Mouse (Mus musculus) hindbrain, embryonic 10.5 days (tissue): ENCODE measurements around the gene Kirrel2. TPM values are rescaled to one million over a fixed set of nuclear protein-coding genes. Genes with fewer than 3 reads are reported as not detected.

Source experiments
- polyA plus RNA-seq: library from polyadenylated mRNA; unstranded; fragments of >200 nt; fragmentation: Nextera tagmentation; extraction: Ambion mirVana; gene quantifications from 2 replicates; pipeline ENCODE4 v1.2.1, GENCODE M21; 2016

The Kirrel2 gene
- polyA plus RNA-seq, 1 experiment from 2014 or later, result 35.0 TPM

Other genes starting within 250 kb of the Kirrel2 start
- 167 and 177 TPM in 2 replicates for gene Polr2i, start 225.7 kb downstream of the Kirrel2 start, polyA plus RNA-seq
- gene Tbcb, start 225.4 kb downstream of the Kirrel2 start, polyA plus RNA-seq, result 276 and 312 TPM in 2 replicates
- gene Ovol3, start 222.0 kb downstream of the Kirrel2 start, polyA plus RNA-seq, result not detected in 2 replicates
- 0.25 and 0.50 TPM in 2 replicates for gene Thap8, start 177.6 kb downstream of the Kirrel2 start, polyA plus RNA-seq
- 16.6 and 19.8 TPM in 2 replicates for gene Wdr62, start 177.3 kb downstream of the Kirrel2 start, polyA plus RNA-seq
- 53.4 and 82.3 TPM in 2 replicates for gene Clip3, start 166.0 kb downstream of the Kirrel2 start, polyA plus RNA-seq
- gene Alkbh6, start 149.0 kb downstream of the Kirrel2 start, polyA plus RNA-seq, result 93.6 and 117 TPM in 2 replicates
- 26.8 and 28.1 TPM in 2 replicates for gene Syne4, start 142.9 kb downstream of the Kirrel2 start, polyA plus RNA-seq
- gene E130208F15Rik, start 135.9 kb downstream of the Kirrel2 start, polyA plus RNA-seq, result 1.6 and 3.7 TPM in 2 replicates
- gene Sdhaf1, start 133.8 kb downstream of the Kirrel2 start, polyA plus RNA-seq, result 19.6 and 23.1 TPM in 2 replicates
- 5.5 and 7.8 TPM in 2 replicates for gene Lrfn3, start 94.9 kb downstream of the Kirrel2 start, polyA plus RNA-seq
- 16.9 and 27.9 TPM in 2 replicates for gene Tyrobp, start 43.9 kb downstream of the Kirrel2 start, polyA plus RNA-seq
- gene Hcst, start 37.8 kb downstream of the Kirrel2 start, polyA plus RNA-seq, result 0.55 and 0.57 TPM in 2 replicates
- 1.5 and 1.7 TPM in 2 replicates for gene Nfkbid, start 36.0 kb downstream of the Kirrel2 start, polyA plus RNA-seq
- gene Aplp1, start 12.2 kb downstream of the Kirrel2 start, polyA plus RNA-seq, result 69.7 and 184 TPM in 2 replicates
- gene Nphs1, start 625 bp upstream of the Kirrel2 start, polyA plus RNA-seq, result 1.7 and 4.2 TPM in 2 replicates
- gene Prodh2, start 35.9 kb upstream of the Kirrel2 start, polyA plus RNA-seq, result 0.40 TPM in 1 of 2 replicates, not detected in the other
- 40.1 and 79.4 TPM in 2 replicates for gene Arhgap33, start 77.4 kb upstream of the Kirrel2 start, polyA plus RNA-seq
- gene Hspb6, start 94.5 kb upstream of the Kirrel2 start, polyA plus RNA-seq, result 4.1 and 5.3 TPM in 2 replicates
- 13.8 and 15.1 TPM in 2 replicates for gene Proser3, start 94.6 kb upstream of the Kirrel2 start, polyA plus RNA-seq
- 47.6 and 50.2 TPM in 2 replicates for gene Lin37, start 102.1 kb upstream of the Kirrel2 start, polyA plus RNA-seq
- gene U2af1l4, start 105.6 kb upstream of the Kirrel2 start, polyA plus RNA-seq, result 96.0 and 106 TPM in 2 replicates
- 16.4 and 16.9 TPM in 2 replicates for gene Gm49396, start 105.7 kb upstream of the Kirrel2 start, polyA plus RNA-seq
- 131 and 140 TPM in 2 replicates for gene Psenen, start 105.9 kb upstream of the Kirrel2 start, polyA plus RNA-seq
- 6.2 and 6.7 TPM in 2 replicates for gene Igflr1, start 107.7 kb upstream of the Kirrel2 start, polyA plus RNA-seq
- gene Kmt2b, start 131.0 kb upstream of the Kirrel2 start, polyA plus RNA-seq, result 9.6 and 11.0 TPM in 2 replicates
- gene Zbtb32, start 141.2 kb upstream of the Kirrel2 start, polyA plus RNA-seq, result 0.20 and 0.21 TPM in 2 replicates
- 0.52 and 1.2 TPM in 2 replicates for gene Upk1a, start 155.2 kb upstream of the Kirrel2 start, polyA plus RNA-seq
- gene Cox6b1, start 168.5 kb upstream of the Kirrel2 start, polyA plus RNA-seq, result 810 and 924 TPM in 2 replicates
- gene Etv2, start 178.2 kb upstream of the Kirrel2 start, polyA plus RNA-seq, result 0.14 TPM in 1 of 2 replicates, not detected in the other
- gene Rbm42, start 192.6 kb upstream of the Kirrel2 start, polyA plus RNA-seq, result 145 and 175 TPM in 2 replicates
- 63.9 and 76.3 TPM in 2 replicates for gene Haus5, start 207.3 kb upstream of the Kirrel2 start, polyA plus RNA-seq
- gene Pmis2, start 213.9 kb upstream of the Kirrel2 start, polyA plus RNA-seq, result not detected in 2 replicates
- not detected in 2 replicates for gene 2200002J24Rik, start 241.2 kb upstream of the Kirrel2 start, polyA plus RNA-seq